Comparison of ENCODE assay signal across 19 mouse cellular contexts in genomic region chr2:178319766-178320165, GRCm38 (mm10).
DNase-seq lines count a peak whose midpoint lies in the region; ATAC-seq lines count a peak whose summit lies in the region.
"Had no signal": no experiment of that assay in that cellular context is flagged by ENCODE, and none has a peak within 500 bp of the region (broad histone marks: within the 10 kb centered on the region; RNA-seq: fewer than 3 reads in every experiment).

No protein-coding gene starts in this region.

- no peak overlapping the region for H3K9ac ChIP-seq in forebrain, embryonic 11.5 days (ENCODE audit: low read length)
- H3K9ac ChIP-seq: embryonic facial prominence, embryonic 12.5 days; forebrain, embryonic 13.5 days; forebrain, embryonic 15.5 days; forebrain, postnatal 0 days had no signal

- H3K4me3 ChIP-seq in forebrain, embryonic 11.5 days (ENCODE audit: low read depth, low read length), result no peak overlapping the region
- H3K4me3 ChIP-seq in forebrain, embryonic 10.5 days, result no peak overlapping the region
- no peak overlapping the region for H3K4me3 ChIP-seq in limb, embryonic 10.5 days
- H3K4me3 ChIP-seq: embryonic facial prominence, embryonic 10.5 days; embryonic facial prominence, embryonic 12.5 days; forebrain, embryonic 13.5 days; forebrain, embryonic 15.5 days had no signal

- peak; percentile 33 for DNase-seq in forebrain, embryonic 11.5 days (ENCODE audit: low spot score)
- no peak for DNase-seq in forebrain, embryonic 10.5 days (ENCODE audit: extremely low spot score, low spot score)
- DNase-seq in testis, postnatal 10 days (ENCODE audit: low spot score), result peak; percentile 31
- DNase-seq in testis, postnatal 14 days (ENCODE audit: low spot score), result no peak
- DNase-seq in limb, embryonic 10.5 days (ENCODE audit: low spot score), result peak; percentile 12
- DNase-seq: adrenal gland, adult 8-10 months; adrenal gland, postnatal 14 days; adrenal gland, postnatal 36 days; B cell, adult 2 months; cerebellum, adult 11-12 months; forebrain, postnatal 0 days had no signal

- H3K27ac ChIP-seq in forebrain, embryonic 11.5 days (ENCODE audit: low read depth, low read length), result no peak overlapping the region
- H3K27ac ChIP-seq in forebrain, embryonic 10.5 days, result no peak overlapping the region
- no peak overlapping the region for H3K27ac ChIP-seq in limb, embryonic 10.5 days
- H3K27ac ChIP-seq: embryonic facial prominence, embryonic 10.5 days; embryonic facial prominence, embryonic 12.5 days; forebrain, embryonic 13.5 days; forebrain, embryonic 15.5 days had no signal

- ATAC-seq in forebrain, embryonic 11.5 days (replicated peaks; ENCODE audit: low FRiP score), result no peak
- ATAC-seq: activated CD4-positive, CD25-positive, alpha-beta regulatory T cell, adult 4 months; CD4-positive, CD25-positive, alpha-beta regulatory T cell, adult 4 months; forebrain, embryonic 13.5 days; forebrain, embryonic 15.5 days; forebrain, postnatal 0 days; Patski had no signal

- no peaks in the 10 kb centered on the region for H3K27me3 ChIP-seq in forebrain, embryonic 11.5 days (ENCODE audit: control insufficient read depth, insufficient read depth, low read length)
- H3K27me3 ChIP-seq in forebrain, embryonic 10.5 days (ENCODE audit: poor library complexity, severe bottlenecking), result no peaks in the 10 kb centered on the region
- H3K27me3 ChIP-seq in limb, embryonic 10.5 days (ENCODE audit: low read depth, poor library complexity, severe bottlenecking), result no peaks in the 10 kb centered on the region
- H3K27me3 ChIP-seq: embryonic facial prominence, embryonic 12.5 days; forebrain, embryonic 13.5 days; forebrain, embryonic 15.5 days; Patski had no signal

- 91% methylated on average over 7 of the region's 7 CpGs for WGBS in forebrain, embryonic 11.5 days
- WGBS in forebrain, embryonic 10.5 days, result 92% methylated on average over 7 of the region's 7 CpGs
- WGBS in limb, embryonic 10.5 days, result 87% methylated on average over 7 of the region's 7 CpGs

- no peaks in the 10 kb centered on the region for H3K36me3 ChIP-seq in forebrain, embryonic 11.5 days (ENCODE audit: control insufficient read depth, insufficient read depth, low read length)
- H3K36me3 ChIP-seq in forebrain, embryonic 10.5 days (replicated peaks), result no peaks in the 10 kb centered on the region
- H3K36me3 ChIP-seq in limb, embryonic 10.5 days, result no peaks in the 10 kb centered on the region
- H3K36me3 ChIP-seq: embryonic facial prominence, embryonic 10.5 days; embryonic facial prominence, embryonic 12.5 days; G1E had no signal

- no peaks in the 10 kb centered on the region for H3K4me1 ChIP-seq in forebrain, embryonic 11.5 days (replicated peaks; ENCODE audit: control insufficient read depth, insufficient read depth, low read length)
- 0 out of 2 replicates have a peak, but pooled peaks cover 4% of the 10 kb centered on the region for H3K4me1 ChIP-seq in forebrain, embryonic 10.5 days
- H3K4me1 ChIP-seq in limb, embryonic 10.5 days, result 0 out of 2 replicates have a peak, but pooled peaks cover 4% of the 10 kb centered on the region
- H3K4me1 ChIP-seq: embryonic facial prominence, embryonic 10.5 days; embryonic facial prominence, embryonic 12.5 days; forebrain, embryonic 13.5 days; forebrain, embryonic 15.5 days had no signal

- H3K4me2 ChIP-seq in forebrain, embryonic 11.5 days (ENCODE audit: low read depth, low read length, severe bottlenecking), result no peak overlapping the region
- H3K4me2 ChIP-seq: embryonic facial prominence, embryonic 12.5 days; forebrain, embryonic 13.5 days; forebrain, embryonic 15.5 days had no signal

- no peaks in the 10 kb centered on the region for H3K9me3 ChIP-seq in forebrain, embryonic 11.5 days (ENCODE audit: control insufficient read depth, low read length)
- no peaks in the 10 kb centered on the region for H3K9me3 ChIP-seq in forebrain, embryonic 10.5 days
- no peaks in the 10 kb centered on the region for H3K9me3 ChIP-seq in limb, embryonic 10.5 days (replicated peaks)
- H3K9me3 ChIP-seq: embryonic facial prominence, embryonic 10.5 days; embryonic facial prominence, embryonic 12.5 days; forebrain, embryonic 13.5 days; forebrain, embryonic 15.5 days had no signal

Comparison
In these comparisons a context has a peak if more than half of its experiments do, and no peak if none do; other contexts are left out.
1. DNase-seq: peak in forebrain, embryonic 11.5 days (single experiment), testis, postnatal 10 days (single experiment) and limb, embryonic 10.5 days (single experiment); none in forebrain, embryonic 10.5 days (single experiment) and testis, postnatal 14 days (single experiment).